Mouse (Mus musculus): ENCODE measurements around the gene Ankrd27. TPM values are rescaled to one million over a fixed set of nuclear protein-coding genes. Genes with fewer than 3 reads are reported as not detected.

Ankrd27 gene
- polyA plus RNA-seq, 1 experiment from 2014 or later, result 17.3 TPM

- no peak overlapping the region for H3K4me2 ChIP-seq (replicated peaks; ENCODE audit: low read depth)
- H3K36me3 ChIP-seq (ENCODE audit: control insufficient read depth, insufficient read depth, low read length), result no peaks in the 10 kb centered on the region
- DNase-seq (ENCODE audit: low spot score) (no peak), ATAC-seq (ENCODE audit: low FRiP score, low TSS enrichment) (no peak)
- WGBS, result 87% methylated on average over 6 of the region's 6 CpGs
- H3K4me1 ChIP-seq (replicated peaks; ENCODE audit: control insufficient read depth, insufficient read depth), result no peaks in the 10 kb centered on the region
- no peak overlapping the region for H3K9ac ChIP-seq (ENCODE audit: low read length)
- TF ChIP-seq CTCF (IDR thresholded peaks at IDR 0.05; ENCODE audit: low read depth) (no peak), EP300 (optimal IDR thresholded peaks at IDR 0.05) (no peak)
- H3K27ac ChIP-seq (replicated peaks), result no peak overlapping the region
- no peaks in the 10 kb centered on the region for H3K27me3 ChIP-seq (ENCODE audit: control insufficient read depth, insufficient read depth, low read length)
- H3K4me3 ChIP-seq (ENCODE audit: low read depth, low read length), result no peak overlapping the region
- no peaks in the 10 kb centered on the region for H3K9me3 ChIP-seq (ENCODE audit: control insufficient read depth, low read length)
Measured at GRCm38 (mm10) chr7:35683409-35684122, 97.5 kb downstream of the Ankrd27 start.

GRCm38 (mm10) chr7:35686216-35686615 lies 100.2 kb downstream of the Ankrd27 start:
- ATAC-seq (ENCODE audit: low FRiP score, low TSS enrichment), result no peak
- TF ChIP-seq EP300 (optimal IDR thresholded peaks at IDR 0.05), result no peak
- TF ChIP-seq CTCF (IDR thresholded peaks at IDR 0.05; ENCODE audit: low read depth), result no peak
- H3K27me3 ChIP-seq (ENCODE audit: control insufficient read depth, insufficient read depth, low read length), result no peaks in the 10 kb centered on the region

GRCm38 (mm10) chr7:35686756-35687155 lies 100.7 kb downstream of the Ankrd27 start:
- Histone ChIP-seq H3K27me3 (ENCODE audit: control insufficient read depth, insufficient read depth, low read length) (no peaks in the 10 kb centered on the region), H3K4me1 (replicated peaks; ENCODE audit: control insufficient read depth, insufficient read depth) (no peaks in the 10 kb centered on the region), H3K9me3 (ENCODE audit: control insufficient read depth, low read length) (no peaks in the 10 kb centered on the region), H3K27ac (replicated peaks) (no peak overlapping the region), H3K9ac (ENCODE audit: low read length) (no peak overlapping the region), H3K4me3 (ENCODE audit: low read depth, low read length) (peak overlapping the region; percentile 10; the same call in 1 of the 2 replicates), H3K4me2 (replicated peaks; ENCODE audit: low read depth) (peak overlapping the region; percentile 42), H3K36me3 (ENCODE audit: control insufficient read depth, insufficient read depth, low read length) (peaks cover 2% of the 10 kb centered on the region; the same call in 1 of the 2 replicates)
- DNase-seq (ENCODE audit: low spot score) (peak; percentile 53), ATAC-seq (ENCODE audit: low FRiP score, low TSS enrichment) (no peak)
- WGBS, result 20% methylated on average over 13 of the region's 13 CpGs
- no peak for TF ChIP-seq EP300 (optimal IDR thresholded peaks at IDR 0.05)
- TF ChIP-seq CTCF (IDR thresholded peaks at IDR 0.05; ENCODE audit: low read depth), result peak; percentile 94

More at GRCm38 (mm10) chr7:35686216-35686615, 100.2 kb downstream of the Ankrd27 start:
- peaks cover 2% of the 10 kb centered on the region; the same call in 1 of the 2 replicates for H3K36me3 ChIP-seq (ENCODE audit: control insufficient read depth, insufficient read depth, low read length)
- no peak for DNase-seq (ENCODE audit: low spot score)
- H3K27ac ChIP-seq (replicated peaks), result no peak overlapping the region
- no peak overlapping the region for H3K4me3 ChIP-seq (ENCODE audit: low read depth, low read length)
- no peaks in the 10 kb centered on the region for H3K4me1 ChIP-seq (replicated peaks; ENCODE audit: control insufficient read depth, insufficient read depth)
- no peak overlapping the region for H3K4me2 ChIP-seq (replicated peaks; ENCODE audit: low read depth)
- H3K9ac ChIP-seq (ENCODE audit: low read length), result no peak overlapping the region
- H3K9me3 ChIP-seq (ENCODE audit: control insufficient read depth, low read length), result no peaks in the 10 kb centered on the region
- WGBS, result 56% methylated on average over 11 of the region's 11 CpGs

GRCm38 (mm10) chr7:35687229-35687628 lies 101.2 kb downstream of the Ankrd27 start:
- WGBS, result 30% methylated on average over 10 of the region's 10 CpGs
- H3K4me2 ChIP-seq (replicated peaks; ENCODE audit: low read depth), result peak overlapping the region; percentile 42
- H3K36me3 ChIP-seq (ENCODE audit: control insufficient read depth, insufficient read depth, low read length), result peaks cover 2% of the 10 kb centered on the region; the same call in 1 of the 2 replicates
- ATAC-seq (ENCODE audit: low FRiP score, low TSS enrichment) (peak; percentile 51; the same call in 1 of the 2 replicates), DNase-seq (ENCODE audit: low spot score) (no peak)
- H3K9ac ChIP-seq (ENCODE audit: low read length), result no peak overlapping the region
- H3K27me3 ChIP-seq (ENCODE audit: control insufficient read depth, insufficient read depth, low read length), result no peaks in the 10 kb centered on the region
- no peak overlapping the region for H3K27ac ChIP-seq (replicated peaks)
- no peaks in the 10 kb centered on the region for H3K9me3 ChIP-seq (ENCODE audit: control insufficient read depth, low read length)
- H3K4me3 ChIP-seq (ENCODE audit: low read depth, low read length), result peak overlapping the region; percentile 10; the same call in 1 of the 2 replicates
- H3K4me1 ChIP-seq (replicated peaks; ENCODE audit: control insufficient read depth, insufficient read depth), result no peaks in the 10 kb centered on the region
- TF ChIP-seq CTCF (IDR thresholded peaks at IDR 0.05; ENCODE audit: low read depth), result no peak
- TF ChIP-seq EP300 (optimal IDR thresholded peaks at IDR 0.05), result no peak

- ATAC-seq (ENCODE audit: low FRiP score, low TSS enrichment) (no peak), DNase-seq (ENCODE audit: low spot score) (no peak)
- Histone ChIP-seq H3K27ac (replicated peaks) (no peak overlapping the region), H3K4me3 (ENCODE audit: low read depth, low read length) (no peak overlapping the region), H3K9ac (ENCODE audit: low read length) (no peak overlapping the region), H3K9me3 (ENCODE audit: control insufficient read depth, low read length) (no peaks in the 10 kb centered on the region), H3K4me1 (replicated peaks; ENCODE audit: control insufficient read depth, insufficient read depth) (no peaks in the 10 kb centered on the region), H3K36me3 (ENCODE audit: control insufficient read depth, insufficient read depth, low read length) (peaks cover 2% of the 10 kb centered on the region; the same call in 1 of the 2 replicates), H3K27me3 (ENCODE audit: control insufficient read depth, insufficient read depth, low read length) (no peaks in the 10 kb centered on the region), H3K4me2 (replicated peaks; ENCODE audit: low read depth) (no peak overlapping the region)
- WGBS, result 70% methylated on average over 9 of the region's 9 CpGs
- no peak for TF ChIP-seq EP300 (optimal IDR thresholded peaks at IDR 0.05)
- TF ChIP-seq CTCF (IDR thresholded peaks at IDR 0.05; ENCODE audit: low read depth), result no peak
Measured at GRCm38 (mm10) chr7:35688276-35688675, 102.2 kb downstream of the Ankrd27 start.

Other genes with a start within 250 kb of the Ankrd27 start
- gene Faap24, start 189.4 kb upstream of the Ankrd27 start, polyA plus RNA-seq (2015; fragmentation: Nextera tagmentation; extraction: Ambion mirVana), result 8.8 and 9.3 TPM in 2 replicates
- 11.7 and 12.3 TPM in 2 replicates for gene Cep89, start 189.2 kb upstream of the Ankrd27 start, polyA plus RNA-seq (2015; fragmentation: Nextera tagmentation; extraction: Ambion mirVana)
- gene Slc7a9, start 137.4 kb upstream of the Ankrd27 start, polyA plus RNA-seq (2015; fragmentation: Nextera tagmentation; extraction: Ambion mirVana), result 0.13 and 0.30 TPM in 2 replicates
- gene Tdrd12, start 48.5 kb upstream of the Ankrd27 start, polyA plus RNA-seq (2015; fragmentation: Nextera tagmentation; extraction: Ambion mirVana), result 0.19 and 0.47 TPM in 2 replicates
- 60.8 and 68.9 TPM in 2 replicates for gene Nudt19, start 29.9 kb upstream of the Ankrd27 start, polyA plus RNA-seq (2015; fragmentation: Nextera tagmentation; extraction: Ambion mirVana)
- 0.28 and 0.48 TPM in 2 replicates for gene Rgs9bp, start 662 bp upstream of the Ankrd27 start, polyA plus RNA-seq (2015; fragmentation: Nextera tagmentation; extraction: Ambion mirVana)
- 190 and 196 TPM in 2 replicates for gene Pdcd5, start 61.3 kb downstream of the Ankrd27 start, polyA plus RNA-seq (2015; fragmentation: Nextera tagmentation; extraction: Ambion mirVana)
- gene Dpy19l3, start 168.2 kb downstream of the Ankrd27 start, polyA plus RNA-seq (2015; fragmentation: Nextera tagmentation; extraction: Ambion mirVana), result 7.9 and 9.0 TPM in 2 replicates
- gene Zfp507, start 216.8 kb downstream of the Ankrd27 start, polyA plus RNA-seq (2015; fragmentation: Nextera tagmentation; extraction: Ambion mirVana), result 6.8 and 7.5 TPM in 2 replicates